Mouse (Mus musculus) lung, embryonic 14.5 days (tissue): Measurements from ENCODE around the gene Nipal3. TPM values are rescaled to one million over a fixed set of nuclear protein-coding genes. Genes with fewer than 3 reads are reported as not detected.

Experiments used
- ATAC-seq: fragments of 200-750 bp; cut with Nextera tagmentation; 2 replicates; pipeline ENCODE4 v1.8.0; 2017; ENCODE audit warnings: mild to moderate bottlenecking, moderate TSS enrichment, moderate library complexity; ENCODE audit not compliant: insufficient read depth
- DNase-seq: peaks from one replicate; pipeline ENCODE4 v3.0.0-alpha.2; 2015
- H3K27ac ChIP-seq: fragments of 300-500 bp; sonication (generic); 2 replicates; pipeline ENCODE4 v1.5.1; 2014; ENCODE audit warnings: low read depth, mild to moderate bottlenecking, moderate library complexity
- H3K27me3 ChIP-seq: fragments of 300-500 bp; sonication (generic); 2 replicates; pipeline ENCODE4 v1.6.1; 2014; ENCODE audit warnings: low read length, control low read depth; ENCODE audit not compliant: insufficient read depth
- H3K36me3 ChIP-seq: fragments of 300-500 bp; sonication (generic); 2 replicates; pipeline ENCODE4 v1.6.1; 2014; ENCODE audit warnings: control low read depth; ENCODE audit not compliant: insufficient read depth
- H3K4me1 ChIP-seq: fragments of 300-500 bp; sonication (generic); 2 replicates; pipeline ENCODE4 v1.6.1; 2014; ENCODE audit warnings: antibody characterized with exemption, control low read depth; ENCODE audit not compliant: insufficient read depth
- H3K4me2 ChIP-seq: fragments of 300-500 bp; sonication (generic); 2 replicates; pipeline ENCODE4 v1.6.1; 2014; ENCODE audit warnings: mild to moderate bottlenecking
- H3K4me3 ChIP-seq: fragments of 300-500 bp; sonication (generic); 2 replicates; pipeline ENCODE4 v1.5.1; 2014; ENCODE audit warnings: low read depth, low read length
- H3K9ac ChIP-seq: fragments of 300-500 bp; sonication (generic); 2 replicates; pipeline ENCODE4 v1.6.1; 2014
- H3K9me3 ChIP-seq: fragments of 300-500 bp; sonication (generic); 2 replicates; pipeline ENCODE4 v1.6.1; 2016; ENCODE audit warnings: low read depth, low read length, control low read depth
- CTCF ChIP-seq: IDR thresholded peaks from 2 replicates; pipeline ENCODE4 v1.5.1; 2016; ENCODE audit warnings: antibody characterized with exemption, low read depth
- WGBS: fragments of 180-500 bp; shearing (Covaris S2); extraction: QIAGEN DNeasy Blood & Tissue Kit; methylation state at CpG from one replicate; pipeline ENCODE4 v1.1.7; 2014; 5-methylcytosine and 5-hydroxymethylcytosine counted together
- polyA plus RNA-seq: library from polyadenylated mRNA; unstranded; fragments of >200 nt; fragmentation: Nextera tagmentation; extraction: Ambion mirVana; gene quantifications from 2 replicates; pipeline ENCODE4 v1.2.1, GENCODE M21; 2014

Nipal3 gene
- polyA plus RNA-seq, 1 experiment from 2014 or later, result 3.4 TPM

DNA sequence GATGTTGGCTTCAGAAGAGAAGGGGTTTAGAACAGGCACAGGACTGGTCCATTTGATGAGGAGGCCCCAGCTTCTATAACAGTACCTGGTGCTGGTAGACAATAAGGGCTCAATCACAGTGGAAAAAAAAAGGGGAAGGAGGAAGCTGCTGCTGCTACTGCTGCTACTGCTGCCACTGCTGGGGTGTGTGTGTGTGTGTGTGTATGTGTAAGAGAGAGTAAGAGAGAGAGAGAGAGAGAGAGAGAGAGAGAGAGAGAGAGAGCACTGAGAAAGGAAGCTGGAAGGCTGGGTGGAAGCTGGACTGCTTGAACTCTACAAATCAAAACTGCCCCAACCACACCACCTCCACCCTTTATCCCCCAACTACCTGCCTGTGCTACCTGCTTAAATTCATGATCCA lies 56.9 kb downstream of the Nipal3 start:
- H3K4me3 ChIP-seq, result no peak overlapping the region
- no peaks in the 10 kb centered on the region for H3K9me3 ChIP-seq
- no peak for ATAC-seq
- TF ChIP-seq CTCF, result no peak
- H3K4me2 ChIP-seq, result no peak overlapping the region
- H3K9ac ChIP-seq, result no peak overlapping the region
- no peaks in the 10 kb centered on the region for H3K27me3 ChIP-seq
- no peak for DNase-seq
- peaks cover 2% of the 10 kb centered on the region; the same call in 1 of the 2 replicates for H3K4me1 ChIP-seq
- no peaks in the 10 kb centered on the region for H3K36me3 ChIP-seq
- H3K27ac ChIP-seq, result no peak overlapping the region

DNA sequence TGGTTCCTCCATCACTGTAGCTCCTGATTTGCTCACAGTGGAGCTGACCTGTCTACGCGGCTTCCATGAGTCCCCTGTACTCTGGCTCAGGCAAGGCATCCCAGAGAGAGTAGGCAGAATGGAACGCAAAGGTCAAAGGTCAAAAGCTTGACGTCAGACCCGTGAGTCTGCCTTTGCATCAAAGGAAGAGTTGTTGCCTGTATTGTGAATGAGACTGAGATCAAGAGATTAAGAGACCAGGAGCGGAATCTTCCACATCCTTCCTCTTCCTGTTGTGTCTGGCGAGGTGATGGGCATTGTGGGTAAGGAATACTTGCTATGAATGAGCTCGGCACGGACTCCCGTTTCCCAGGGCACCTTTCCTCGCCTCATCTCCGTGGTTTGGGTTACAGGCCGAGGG lies 58.5 kb downstream of the Nipal3 start:
- no peaks in the 10 kb centered on the region for H3K9me3 ChIP-seq
- no peak overlapping the region for H3K4me3 ChIP-seq
- no peak overlapping the region for H3K4me2 ChIP-seq
- TF ChIP-seq CTCF, result no peak
- 48% methylated on average over 13 of the region's 13 CpGs for WGBS
- no peak overlapping the region for H3K9ac ChIP-seq
- H3K27ac ChIP-seq, result no peak overlapping the region
- no peaks in the 10 kb centered on the region for H3K36me3 ChIP-seq
- peak; percentile 55 for DNase-seq
- H3K4me1 ChIP-seq, result peaks cover 4% of the 10 kb centered on the region; the same call in 1 of the 2 replicates
- no peaks in the 10 kb centered on the region for H3K27me3 ChIP-seq
- no peak for ATAC-seq

DNA sequence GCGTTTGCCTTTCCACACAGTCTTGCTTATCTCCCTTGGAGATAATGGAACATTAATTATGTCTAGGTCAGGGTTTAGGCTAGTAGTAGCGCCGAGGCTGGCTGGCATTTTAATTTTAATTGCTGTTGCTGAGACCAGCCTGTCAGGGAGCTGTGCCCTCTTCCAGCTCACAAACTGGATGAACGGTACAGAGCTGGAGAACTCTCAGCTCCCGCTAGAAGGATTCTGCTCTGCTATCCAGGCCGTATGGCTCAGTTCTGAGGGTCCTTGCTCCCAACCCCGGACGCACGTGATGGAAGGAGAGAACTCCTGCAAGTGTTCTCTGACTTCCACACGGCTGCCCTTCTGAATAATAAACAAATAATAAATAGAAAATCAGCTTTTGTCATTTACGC lies 60.4 kb downstream of the Nipal3 start:
- H3K4me1 ChIP-seq, result peaks cover 4% of the 10 kb centered on the region; the same call in 1 of the 2 replicates
- DNase-seq, result no peak
- no peak; the same call in 1 of the 2 replicates for ATAC-seq
- H3K27me3 ChIP-seq, result no peaks in the 10 kb centered on the region
- H3K36me3 ChIP-seq, result no peaks in the 10 kb centered on the region
- WGBS, result 20% methylated on average over 11 of the region's 11 CpGs
- no peaks in the 10 kb centered on the region for H3K9me3 ChIP-seq
- no peak for TF ChIP-seq CTCF
- peak overlapping the region; percentile 93 for H3K4me2 ChIP-seq
- H3K27ac ChIP-seq, result no peak overlapping the region
- peak overlapping the region; percentile 70 for H3K4me3 ChIP-seq
- H3K9ac ChIP-seq, result peak overlapping the region; percentile 49

DNA sequence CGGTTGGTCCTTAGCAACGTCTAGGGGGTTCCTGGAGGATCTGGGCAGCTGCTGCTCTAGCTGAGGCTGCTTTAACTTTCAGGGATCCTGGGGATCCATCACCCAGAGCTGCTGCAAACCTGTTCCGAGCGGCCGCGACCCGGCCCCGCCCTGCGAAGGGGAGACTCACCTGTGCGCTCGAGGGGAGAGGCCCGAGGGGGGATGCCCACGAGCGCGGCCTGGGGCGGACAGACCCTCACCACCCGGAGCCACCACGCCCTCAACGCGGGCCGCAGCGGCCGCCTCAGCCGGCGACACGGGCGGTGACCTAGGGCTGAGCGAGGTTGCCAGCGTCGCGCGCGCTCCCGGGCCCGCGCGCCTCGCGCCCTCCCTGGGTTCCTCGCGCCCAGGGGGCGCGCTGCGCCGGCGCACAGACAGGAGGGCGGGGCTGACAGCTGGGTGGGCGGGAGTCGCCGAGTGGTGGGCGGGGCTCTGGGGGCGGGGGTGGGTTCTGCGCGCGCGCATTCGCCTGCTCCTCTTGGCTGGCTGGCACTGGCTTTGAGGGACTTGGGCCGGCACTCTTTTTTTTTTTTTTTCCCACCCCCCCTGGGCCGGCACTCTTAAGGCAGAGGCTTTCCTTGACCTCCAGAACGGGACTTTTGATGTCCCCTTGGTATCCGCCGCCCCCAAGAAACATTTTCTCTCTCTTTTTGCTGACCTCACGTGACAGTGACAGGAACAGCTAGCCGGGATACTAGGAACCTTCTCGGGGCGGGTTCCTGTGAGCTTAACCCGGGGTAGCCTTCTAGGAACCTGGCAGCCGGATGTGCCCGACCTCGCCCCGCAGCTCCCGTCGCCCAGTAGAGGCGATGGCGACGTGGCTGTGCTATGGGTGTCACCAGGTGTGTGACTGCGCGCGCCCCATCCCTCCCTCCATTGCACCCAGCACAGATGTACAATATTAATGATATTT lies 61.1 kb downstream of the Nipal3 start, which contains the start of gene Rcan3:
Gene Rcan3 (minus strand): TSS at position 411 of the 952 bp plus-strand sequence.
- Histone ChIP-seq H3K27me3 (no peaks in the 10 kb centered on the region), H3K9me3 (no peaks in the 10 kb centered on the region), H3K4me2 (peak within 1 kb of the TSS; percentile 93), H3K4me1 (peaks cover 4% of the 10 kb centered on the region; the same call in 1 of the 2 replicates), H3K4me3 (peak within 1 kb of the TSS; percentile 70), H3K27ac (peak within 1 kb of the TSS; percentile 63; the same call in 1 of the 2 replicates), H3K36me3 (no peaks in the 10 kb centered on the region), H3K9ac (peak within 1 kb of the TSS; percentile 77)
- DNase-seq (peak; percentile 88), ATAC-seq (peak; percentile 87)
- under 1% methylated on average over 64 of the region's 79 CpGs for WGBS
- TF ChIP-seq CTCF, result no peak

DNA sequence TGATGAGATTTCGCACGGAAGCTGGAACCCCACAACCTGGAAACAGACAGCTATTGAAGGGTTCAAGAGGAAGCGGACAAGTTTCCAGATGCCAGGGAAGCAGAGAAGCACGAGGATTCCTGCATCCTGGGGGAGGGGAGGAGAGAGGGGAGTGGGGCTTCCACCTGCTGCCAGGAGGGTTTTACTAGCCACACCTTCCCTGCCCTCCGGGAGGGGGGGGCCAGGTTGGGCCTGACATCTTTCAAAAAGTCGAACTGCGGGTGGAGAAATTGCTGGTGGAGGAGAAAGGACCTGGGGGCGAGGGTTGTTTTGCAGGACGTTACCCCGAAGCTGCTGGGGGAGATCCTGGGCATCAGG lies 61.8 kb downstream of the Nipal3 start:
- peak overlapping the region; percentile 70 for H3K4me3 ChIP-seq
- peak overlapping the region; percentile 93 for H3K4me2 ChIP-seq
- H3K4me1 ChIP-seq, result peaks cover 4% of the 10 kb centered on the region; the same call in 1 of the 2 replicates
- no peaks in the 10 kb centered on the region for H3K27me3 ChIP-seq
- no peaks in the 10 kb centered on the region for H3K36me3 ChIP-seq
- no peak for ATAC-seq
- no peaks in the 10 kb centered on the region for H3K9me3 ChIP-seq
- no peak for TF ChIP-seq CTCF
- DNase-seq, result peak; percentile 16
- peak overlapping the region; percentile 77 for H3K9ac ChIP-seq
- 10% methylated on average over 10 of the region's 10 CpGs for WGBS
- H3K27ac ChIP-seq, result peak overlapping the region; percentile 63; the same call in 1 of the 2 replicates

DNA sequence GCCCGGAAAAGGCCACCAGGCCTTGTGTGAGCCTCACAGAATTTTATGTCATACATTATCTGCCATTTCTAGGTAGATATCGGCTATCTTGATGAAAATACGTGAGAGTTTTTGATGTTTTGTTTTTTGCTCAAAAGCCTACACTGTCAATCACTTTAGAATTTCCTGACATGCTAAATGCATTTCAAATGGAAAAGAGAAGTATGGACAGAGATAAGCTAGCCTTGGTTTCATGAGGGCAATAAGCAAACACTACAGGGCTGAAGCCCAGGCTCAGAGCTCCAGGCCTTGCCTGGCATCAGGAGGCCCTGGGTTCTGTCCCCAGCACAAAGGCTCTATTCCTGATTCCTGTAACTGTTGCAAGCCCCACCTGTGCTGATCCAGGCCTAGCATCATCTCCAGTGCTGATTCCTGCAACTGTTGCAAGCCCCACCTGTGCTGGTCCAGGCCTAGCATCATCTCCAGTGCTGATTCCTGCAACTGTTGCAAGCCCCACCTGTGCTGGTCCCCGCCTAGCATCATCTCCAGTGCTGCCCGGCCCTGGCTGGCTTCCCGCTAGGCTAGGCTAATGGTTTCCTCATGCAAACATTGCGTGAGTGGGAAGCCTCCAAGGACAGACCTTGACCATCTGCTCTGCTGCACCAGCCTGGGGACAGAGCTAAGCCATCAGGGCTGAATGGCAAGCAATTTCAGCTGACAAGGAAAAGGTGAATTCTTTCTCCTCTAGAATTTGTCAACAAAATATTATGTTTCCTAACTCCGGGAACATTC lies 64.7 kb downstream of the Nipal3 start:
- no peak overlapping the region for H3K9ac ChIP-seq
- H3K36me3 ChIP-seq, result no peaks in the 10 kb centered on the region
- no peak for TF ChIP-seq CTCF
- ATAC-seq, result no peak
- no peak overlapping the region for H3K27ac ChIP-seq
- peaks cover 4% of the 10 kb centered on the region; the same call in 1 of the 2 replicates for H3K4me1 ChIP-seq
- H3K27me3 ChIP-seq, result no peaks in the 10 kb centered on the region
- no peak for DNase-seq
- no peaks in the 10 kb centered on the region for H3K9me3 ChIP-seq
- WGBS, result 77% methylated on average over 8 of the region's 8 CpGs
- H3K4me2 ChIP-seq, result no peak overlapping the region
- H3K4me3 ChIP-seq, result no peak overlapping the region

DNA sequence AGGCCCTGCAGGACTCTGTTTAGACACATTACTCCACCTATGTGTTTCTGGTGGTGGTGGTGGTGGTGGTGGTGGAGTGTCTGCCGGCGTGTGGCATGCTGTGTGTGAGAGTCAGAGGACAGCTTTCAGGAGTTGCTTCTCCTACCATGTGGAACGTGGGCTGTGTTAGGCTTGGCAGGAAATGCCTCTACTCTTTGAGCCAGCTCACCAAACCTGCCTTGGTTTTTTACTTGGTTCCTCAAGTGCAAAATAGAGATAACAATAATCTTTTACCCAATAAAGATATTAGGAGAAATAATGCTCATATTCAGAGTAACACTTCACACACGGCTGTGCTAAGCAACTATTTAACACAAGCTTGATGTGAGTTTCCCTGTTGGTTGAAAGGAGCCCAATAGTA lies 65.5 kb downstream of the Nipal3 start:
- Histone ChIP-seq H3K4me3 (no peak overlapping the region), H3K36me3 (peaks cover under 1% of the 10 kb centered on the region; the same call in 1 of the 2 replicates), H3K9me3 (no peaks in the 10 kb centered on the region), H3K27me3 (no peaks in the 10 kb centered on the region), H3K4me2 (no peak overlapping the region), H3K9ac (no peak overlapping the region), H3K4me1 (peaks cover 4% of the 10 kb centered on the region; the same call in 1 of the 2 replicates), H3K27ac (no peak overlapping the region)
- 79% methylated on average over 4 of the region's 4 CpGs for WGBS
- DNase-seq (no peak), ATAC-seq (no peak)
- no peak for TF ChIP-seq CTCF
